Mouse (Mus musculus): ENCODE data around the gene Mrps27. TPM values are rescaled to one million over a fixed set of nuclear protein-coding genes. Genes with fewer than 3 reads are reported as not detected.

Gene Mrps27
- polyA plus RNA-seq, 1 experiment from 2014 or later = 44.3 TPM

Other genes starting within 250 kb of the Mrps27 start
- gene Zfp366, start 160.0 kb upstream of the Mrps27 start, polyA plus RNA-seq (2016; fragmentation: Nextera tagmentation; extraction: Ambion mirVana) = 0.10 and 0.17 TPM in 2 replicates
- gene Ptcd2, start 81 bp upstream of the Mrps27 start, polyA plus RNA-seq (2016; fragmentation: Nextera tagmentation; extraction: Ambion mirVana) = 44.6 and 46.8 TPM in 2 replicates
- gene Map1b, start 171.8 kb downstream of the Mrps27 start, polyA plus RNA-seq (2016; fragmentation: Nextera tagmentation; extraction: Ambion mirVana) = 11.2 and 12.7 TPM in 2 replicates